9 mouse cellular contexts compared by ENCODE assay signal in genomic region chr7:29072689-29073088, GRCm38 (mm10). TPM values are rescaled to one million over a fixed set of nuclear protein-coding genes. Genes with fewer than 3 reads are reported as not detected.
A peak's percentile ranks its signal among the peaks of the same experiment; 100 is the strongest.
DNase-seq lines count a peak whose midpoint lies in the region; ATAC-seq and TF ChIP-seq lines count a peak whose summit lies in the region.
"Had no signal": no experiment of that assay in that cellular context is flagged by ENCODE, and none has a peak within 500 bp of the region (broad histone marks: within the 10 kb centered on the region; RNA-seq: fewer than 3 reads in every experiment).

No protein-coding gene starts in this region.

- H3K27me3 ChIP-seq in kidney, embryonic 14.5 days (ENCODE audit: control insufficient read depth, insufficient read depth, low read length) = peaks cover 34% of the 10 kb centered on the region
- H3K27me3 ChIP-seq in CH12.LX (replicated peaks) = peaks cover 5% of the 10 kb centered on the region
- H3K27me3 ChIP-seq in hindbrain, embryonic 16.5 days (replicated peaks; ENCODE audit: control insufficient read depth, insufficient read depth, low read length) = no peaks in the 10 kb centered on the region; the same call in 1 of the 2 replicates
- no peaks in the 10 kb centered on the region for H3K27me3 ChIP-seq in midbrain, embryonic 11.5 days (ENCODE audit: control insufficient read depth, insufficient read depth, low read length)

- DNase-seq in kidney, adult 18-20 months = peak; percentile 14
- DNase-seq in CH12.LX (ENCODE audit: extremely low read depth) = no peak
- peak; percentile 90 for DNase-seq in midbrain, embryonic 11.5 days (ENCODE audit: low spot score, missing footprints)
- no peak for DNase-seq in c-Kit-positive CD71-positive TER-119-positive erythroid progenitor cells, embryonic 14.5 days (ENCODE audit: low spot score)

- no peaks in the 10 kb centered on the region for H3K9me3 ChIP-seq in kidney, embryonic 14.5 days (ENCODE audit: control insufficient read depth, low read length)
- H3K9me3 ChIP-seq in CH12.LX (replicated peaks; ENCODE audit: low read length) = peaks cover 23% of the 10 kb centered on the region
- no peaks in the 10 kb centered on the region for H3K9me3 ChIP-seq in hindbrain, embryonic 16.5 days (ENCODE audit: control insufficient read depth, low read length)
- no peaks in the 10 kb centered on the region for H3K9me3 ChIP-seq in midbrain, embryonic 11.5 days (ENCODE audit: control insufficient read depth, low read length)

- in situ Hi-C loops in CH12.LX (cut with MboI; ENCODE audit: low pct_ligation_motif_present, low pct_unique_long_range_greater_than_20kb, low sequenced_read_pairs) = loop anchor here (25.0 kb wide), 1 partner anchor 440 kb away; the partner anchor contains the start of gene Sipa1l3

- 44% methylated on average over 11 of the region's 11 CpGs for WGBS in kidney, embryonic 14.5 days
- 42% methylated on average over 11 of the region's 11 CpGs for WGBS in hindbrain, embryonic 16.5 days
- WGBS in midbrain, embryonic 11.5 days = 46% methylated on average over 11 of the region's 11 CpGs

- no peak overlapping the region for H3K4me3 ChIP-seq in kidney, embryonic 14.5 days (ENCODE audit: low read length)
- no peak overlapping the region for H3K4me3 ChIP-seq in CH12.LX (replicated peaks in 1 of 3; ENCODE audit: low read depth in 2 of 3, low read length in 2 of 3, poor library complexity in 1 of 3)
- H3K4me3 ChIP-seq in hindbrain, embryonic 16.5 days (ENCODE audit: low read length) = no peak overlapping the region
- no peak overlapping the region for H3K4me3 ChIP-seq in midbrain, embryonic 11.5 days (ENCODE audit: low read depth, low read length)
- H3K4me3 ChIP-seq: myocyte had no signal

- dilution Hi-C loops in CH12.LX (cut with MboI; ENCODE audit: extremely low pct_ligation_motif_present, extremely low pct_unique_long_range_greater_than_20kb, low sequenced_read_pairs) = no loop called here

- H3K79me2 ChIP-seq in CH12.LX (replicated peaks; ENCODE audit: control insufficient read depth, extremely low read depth, insufficient read depth, poor library complexity, severe bottlenecking) = no peaks in the 10 kb centered on the region

- H3K36me3 ChIP-seq in kidney, embryonic 14.5 days (ENCODE audit: control insufficient read depth, insufficient read depth, low read length) = no peaks in the 10 kb centered on the region
- H3K36me3 ChIP-seq in CH12.LX (replicated peaks in 1 of 2; ENCODE audit: control insufficient read depth in 1 of 2, insufficient read depth in 1 of 2, low read length in 1 of 2) = no peaks in the 10 kb centered on the region
- H3K36me3 ChIP-seq in hindbrain, embryonic 16.5 days (ENCODE audit: control insufficient read depth, insufficient read depth, low read length) = no peaks in the 10 kb centered on the region
- no peaks in the 10 kb centered on the region for H3K36me3 ChIP-seq in midbrain, embryonic 11.5 days (ENCODE audit: control insufficient read depth, insufficient read depth, low read length)

- H3K4me2 ChIP-seq in kidney, embryonic 14.5 days (replicated peaks; ENCODE audit: low read depth, low read length) = no peak overlapping the region
- no peak overlapping the region for H3K4me2 ChIP-seq in CH12.LX (ENCODE audit: insufficient read depth, low read depth, poor library complexity, severe bottlenecking)
- H3K4me2 ChIP-seq in hindbrain, embryonic 16.5 days (ENCODE audit: low read length) = peak overlapping the region; percentile 77
- H3K4me2 ChIP-seq in midbrain, embryonic 11.5 days = no peak overlapping the region

- 0 out of 2 replicates have a peak, but pooled peaks cover 7% of the 10 kb centered on the region for H3K4me1 ChIP-seq in kidney, embryonic 14.5 days (ENCODE audit: control insufficient read depth, insufficient read depth, low read length)
- peaks cover 3 to 8% of the 10 kb centered on the region in 2 experiments for H3K4me1 ChIP-seq in CH12.LX (ENCODE audit: control insufficient read depth in 1 of 2, insufficient read depth in 2 of 2)
- H3K4me1 ChIP-seq in hindbrain, embryonic 16.5 days (ENCODE audit: control insufficient read depth, insufficient read depth, low read depth, low read length) = peaks cover 22% of the 10 kb centered on the region
- H3K4me1 ChIP-seq in midbrain, embryonic 11.5 days (ENCODE audit: control insufficient read depth, insufficient read depth, low read length) = peaks cover 12% of the 10 kb centered on the region

- no peak for TF ChIP-seq POLR2A in CH12.LX (IDR thresholded peaks at IDR 0.05; ENCODE audit: low read depth, low read length)

- no peak overlapping the region for H3K9ac ChIP-seq in kidney, embryonic 14.5 days (ENCODE audit: low read depth, low read length)
- no peak overlapping the region for H3K9ac ChIP-seq in CH12.LX (ENCODE audit: insufficient read depth, low read depth)
- no peak overlapping the region; the same call in 1 of the 2 replicates for H3K9ac ChIP-seq in hindbrain, embryonic 16.5 days (ENCODE audit: low read depth, low read length)
- no peak overlapping the region for H3K9ac ChIP-seq in midbrain, embryonic 11.5 days (ENCODE audit: low read length)

- TF ChIP-seq CTCF in CH12.LX (conservative IDR thresholded peaks at IDR 0.05 in 1 of 2, IDR thresholded peaks at IDR 0.05 in 1 of 2; ENCODE audit: low read depth in 2 of 2, low read length in 2 of 2) = peak in 1 of 2 experiments; percentile 57; a peak in 2 of 4 replicates

- TF ChIP-seq RAD21 in CH12.LX (IDR thresholded peaks at IDR 0.05; ENCODE audit: low read depth, low read length) = peak; percentile 41

- H3K27ac ChIP-seq in kidney, embryonic 14.5 days (ENCODE audit: low read depth, low read length) = no peak overlapping the region
- no peak overlapping the region for H3K27ac ChIP-seq in CH12.LX (ENCODE audit: insufficient read depth, low read depth)
- H3K27ac ChIP-seq in hindbrain, embryonic 16.5 days (ENCODE audit: low read depth, low read length) = no peak overlapping the region
- H3K27ac ChIP-seq in midbrain, embryonic 11.5 days (ENCODE audit: low read depth, low read length) = no peak overlapping the region

- ATAC-seq in kidney, embryonic 14.5 days (ENCODE audit: low FRiP score, low TSS enrichment) = no peak
- peak; percentile 51 for ATAC-seq in common myeloid progenitor, adult 5-6 weeks (replicated peaks; ENCODE audit: low read depth, poor library complexity, severe bottlenecking)
- ATAC-seq in hindbrain, embryonic 16.5 days = no peak
- ATAC-seq in midbrain, embryonic 11.5 days (ENCODE audit: low FRiP score) = no peak
- ATAC-seq in erythroid progenitor cell, adult 5-6 weeks (replicated peaks; ENCODE audit: low FRiP score, poor library complexity, severe bottlenecking) = no peak

- TF ChIP-seq EP300 in CH12.LX (IDR thresholded peaks at IDR 0.05; ENCODE audit: low read length) = no peak

TF ChIP-seq in CH12.LX, 34 proteins besides CTCF, POLR2A, EP300 and RAD21:
- TF ChIP-seq USF2 (conservative IDR thresholded peaks at IDR 0.05; ENCODE audit: low read depth, low read length) (no peak), KAT2A (IDR thresholded peaks at IDR 0.05; ENCODE audit: insufficient replicate concordance, low read length) (no peak), JUND (conservative IDR thresholded peaks at IDR 0.05; ENCODE audit: low read depth, low read length) (no peak), UBTF (IDR thresholded peaks at IDR 0.05; ENCODE audit: low read depth, low read length) (no peak), ETS1 (conservative IDR thresholded peaks at IDR 0.05; ENCODE audit: low read depth, low read length) (no peak), ZC3H11A (IDR thresholded peaks at IDR 0.05; ENCODE audit: low read depth, low read length) (no peak), CHD2 (IDR thresholded peaks at IDR 0.05; ENCODE audit: low read length) (no peak), USF1 (IDR thresholded peaks at IDR 0.05; ENCODE audit: low read depth, low read length) (no peak), ZMIZ1 (IDR thresholded peaks at IDR 0.05; ENCODE audit: low read depth, low read length) (no peak)
TF ChIP-seq in CH12.LX: peak in this region for 0.

RNA-seq across cellular contexts. Expression of gene Ryr1, which starts 52.3 kb away (rescaled TPM):
- 1.1 TPM in 2 replicates for polyA plus RNA-seq in kidney, embryonic 14.5 days (2014; fragmentation: Nextera tagmentation; extraction: Ambion mirVana)
- 0.63 and 0.68 TPM in 2 replicates for total RNA-seq in CH12.LX (2012; rRNA removed)
- total RNA-seq in CH12.LX (2014; rRNA removed) = 0.43 TPM in 2 replicates
- polyA plus RNA-seq in CH12.LX (2012; ENCODE audit: insufficient read length, low read depth) = 0.86 and 1.1 TPM in 2 replicates
- 0.19 and 2.5 TPM in 2 replicates for total RNA-seq in common myeloid progenitor, adult 5-6 weeks (2017)
- polyA plus RNA-seq in hindbrain, embryonic 16.5 days (2015; fragmentation: Nextera tagmentation; extraction: Ambion mirVana) = 9.2 and 11.0 TPM in 2 replicates
- polyA plus RNA-seq in midbrain, embryonic 11.5 days (2014; fragmentation: Nextera tagmentation; extraction: Ambion mirVana) = 0.30 and 0.55 TPM in 2 replicates
- total RNA-seq in erythroid progenitor cell, adult 5-6 weeks (2015; ENCODE audit: low replicate concordance) = under 0.01 TPM in 1 of 2 replicates, not detected in the other
- total RNA-seq in erythroid progenitor cell, adult 5-6 weeks (2017; ENCODE audit: low replicate concordance) = not detected in 2 replicates

Comparison
In these comparisons a context has a peak if more than half of its experiments do, and no peak if none do; other contexts are left out.
1. DNase-seq: peak in kidney, adult 18-20 months (single experiment) and midbrain, embryonic 11.5 days (single experiment); none in CH12.LX (single experiment) and c-Kit-positive CD71-positive TER-119-positive erythroid progenitor cells, embryonic 14.5 days (single experiment).